Mouse (Mus musculus): ENCODE measurements around the gene Pigv. TPM values are rescaled to one million over a fixed set of nuclear protein-coding genes. Genes with fewer than 3 reads are reported as not detected.

Pigv gene
- polyA plus RNA-seq, 1 experiment: not detected

GRCm38 (mm10) chr4:133676189-133676588 is 3.7 kb upstream of the Pigv start:
- TF ChIP-seq POLR2A (IDR thresholded peaks at IDR 0.05; ENCODE audit: insufficient read depth, low read depth, low read length) (no peak), CTCF (IDR thresholded peaks at IDR 0.05; ENCODE audit: insufficient read depth, low read depth, low read length) (no peak)

DNA sequence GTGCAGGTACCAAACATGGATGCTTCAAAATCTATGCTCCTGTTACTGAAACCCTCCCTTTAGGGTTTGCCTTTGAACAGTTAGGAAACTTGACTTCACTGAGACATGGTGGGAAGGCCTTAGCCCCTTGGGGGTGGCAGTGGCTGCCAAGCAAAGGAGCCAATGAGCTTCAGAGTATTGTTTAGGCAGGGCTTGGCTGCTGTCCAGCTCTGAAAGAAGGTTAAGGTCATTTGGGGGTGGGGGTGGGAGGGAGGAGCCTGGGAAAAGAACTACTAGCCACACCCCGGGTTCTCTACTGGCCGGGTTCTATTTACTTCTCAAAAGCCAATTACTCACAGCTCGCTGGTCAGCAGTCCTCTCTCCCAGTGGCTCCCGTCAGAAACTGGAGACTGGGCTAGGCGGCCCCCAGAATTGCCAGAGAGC is 3.2 kb upstream of the Pigv start:
- no peak for TF ChIP-seq CTCF (IDR thresholded peaks at IDR 0.05; ENCODE audit: insufficient read depth, low read depth, low read length)
- TF ChIP-seq POLR2A (IDR thresholded peaks at IDR 0.05; ENCODE audit: insufficient read depth, low read depth, low read length): no peak
- Histone ChIP-seq H3K4me1 (ENCODE audit: control insufficient read depth, insufficient read depth, low read length) (peaks cover 17% of the 10 kb centered on the region), H3K4me3 (ENCODE audit: insufficient read depth, low read depth, low read length) (no peak overlapping the region), H3K27ac (ENCODE audit: insufficient read depth, low read depth, low read length) (no peak overlapping the region)
- 19% methylated on average over 5 of the region's 5 CpGs for WGBS

More at GRCm38 (mm10) chr4:133676189-133676588, 3.7 kb upstream of the Pigv start:
- H3K27ac ChIP-seq (ENCODE audit: insufficient read depth, low read depth, low read length): no peak overlapping the region
- 19% methylated on average over 3 of the region's 3 CpGs for WGBS
- H3K4me1 ChIP-seq (ENCODE audit: control insufficient read depth, insufficient read depth, low read length): peaks cover 17% of the 10 kb centered on the region
- no peak overlapping the region for H3K4me3 ChIP-seq (ENCODE audit: insufficient read depth, low read depth, low read length)

DNA sequence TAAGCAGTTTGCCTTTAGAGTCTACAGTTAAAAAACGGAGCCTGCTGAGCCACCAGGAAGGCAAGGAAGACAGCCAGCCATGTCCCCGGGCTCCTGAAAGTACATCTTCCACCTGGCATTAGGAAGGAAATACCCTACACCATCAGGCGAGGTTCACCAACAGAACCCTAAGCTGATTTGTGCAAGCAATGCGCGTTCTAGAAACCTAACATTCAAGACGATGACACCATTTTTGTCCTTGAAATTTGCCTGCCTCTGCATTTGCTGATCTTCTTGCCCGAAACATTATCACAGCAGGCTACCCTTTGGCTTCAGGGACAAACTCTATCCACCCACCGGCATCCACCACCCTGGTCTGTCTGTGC is 1.9 kb upstream of the Pigv start:
- H3K4me3 ChIP-seq (ENCODE audit: insufficient read depth, low read depth, low read length): no peak overlapping the region
- peaks cover 20% of the 10 kb centered on the region for H3K4me1 ChIP-seq (ENCODE audit: control insufficient read depth, insufficient read depth, low read length)
- 48% methylated on average over 8 of the region's 8 CpGs for WGBS
- peak overlapping the region; percentile 19; the same call in 1 of the 2 replicates for H3K27ac ChIP-seq (ENCODE audit: insufficient read depth, low read depth, low read length)
- TF ChIP-seq CTCF (IDR thresholded peaks at IDR 0.05; ENCODE audit: insufficient read depth, low read depth, low read length) (no peak), POLR2A (IDR thresholded peaks at IDR 0.05; ENCODE audit: insufficient read depth, low read depth, low read length) (no peak)

GRCm38 (mm10) chr4:133673666-133674330 is 1.4 kb upstream of the Pigv start:
- TF ChIP-seq POLR2A (IDR thresholded peaks at IDR 0.05; ENCODE audit: insufficient read depth, low read depth, low read length) (no peak), CTCF (IDR thresholded peaks at IDR 0.05; ENCODE audit: insufficient read depth, low read depth, low read length) (no peak)

GRCm38 (mm10) chr4:133672845-133673647 is 599 bp upstream of the Pigv start:
- Histone ChIP-seq H3K27ac (ENCODE audit: insufficient read depth, low read depth, low read length) (peak overlapping the region; percentile 95), H3K4me3 (ENCODE audit: insufficient read depth, low read depth, low read length) (peak overlapping the region; percentile 87), H3K4me1 (ENCODE audit: control insufficient read depth, insufficient read depth, low read length) (peaks cover 22% of the 10 kb centered on the region)
- 2% methylated on average over 24 of the region's 24 CpGs for WGBS
- TF ChIP-seq POLR2A (IDR thresholded peaks at IDR 0.05; ENCODE audit: insufficient read depth, low read depth, low read length): no peak
- TF ChIP-seq CTCF (IDR thresholded peaks at IDR 0.05; ENCODE audit: insufficient read depth, low read depth, low read length): no peak

More at GRCm38 (mm10) chr4:133673666-133674330, 1.4 kb upstream of the Pigv start:
- peak overlapping the region; percentile 31 for H3K27ac ChIP-seq (ENCODE audit: insufficient read depth, low read depth, low read length)
- WGBS: 29% methylated on average over 10 of the region's 10 CpGs
- no peak overlapping the region for H3K4me3 ChIP-seq (ENCODE audit: insufficient read depth, low read depth, low read length)
- peaks cover 20% of the 10 kb centered on the region for H3K4me1 ChIP-seq (ENCODE audit: control insufficient read depth, insufficient read depth, low read length)

DNA sequence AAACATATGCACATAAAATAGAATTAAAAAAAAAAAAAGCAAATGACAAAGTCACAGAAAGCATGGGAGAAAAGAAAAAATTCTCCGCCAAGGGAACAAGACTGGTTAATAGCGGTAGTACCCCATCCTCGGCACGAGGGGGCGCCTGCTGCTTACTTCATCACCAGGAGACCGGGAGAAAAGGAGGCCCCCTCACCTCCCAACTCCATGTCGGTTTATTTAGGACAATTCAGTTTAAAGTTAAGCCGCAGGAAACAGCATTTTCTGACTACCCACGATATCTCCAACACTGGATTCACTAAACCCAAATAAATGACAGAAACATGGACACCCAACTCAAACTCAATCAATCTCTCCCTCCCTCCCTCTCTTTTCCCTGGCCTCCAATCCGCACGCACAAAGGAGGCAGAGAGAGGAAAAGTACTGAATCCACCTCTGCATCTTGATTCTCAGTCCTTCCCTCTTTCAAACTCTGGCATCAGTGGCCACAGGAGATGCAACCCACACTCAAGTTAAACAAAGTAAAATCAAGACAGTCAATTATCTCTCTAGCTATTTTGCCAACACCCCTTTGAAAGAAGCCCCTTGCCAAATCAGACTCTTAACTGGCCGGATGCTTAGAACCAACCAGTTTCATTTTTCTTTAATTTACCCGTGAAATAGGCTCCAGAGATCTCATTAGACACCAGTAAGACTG is 1.1 kb downstream of the Pigv start:
- peaks cover 23% of the 10 kb centered on the region for H3K4me1 ChIP-seq (ENCODE audit: control insufficient read depth, insufficient read depth, low read length)
- under 1% methylated on average over 13 of the region's 13 CpGs for WGBS

GRCm38 (mm10) chr4:133669652-133670210 is 2.7 kb downstream of the Pigv start:
- TF ChIP-seq POLR2A (IDR thresholded peaks at IDR 0.05; ENCODE audit: insufficient read depth, low read depth, low read length) (no peak), CTCF (IDR thresholded peaks at IDR 0.05; ENCODE audit: insufficient read depth, low read depth, low read length) (no peak)
- Histone ChIP-seq H3K27ac (ENCODE audit: insufficient read depth, low read depth, low read length) (no peak overlapping the region), H3K4me1 (ENCODE audit: control insufficient read depth, insufficient read depth, low read length) (peaks cover 27% of the 10 kb centered on the region), H3K4me3 (ENCODE audit: insufficient read depth, low read depth, low read length) (no peak overlapping the region)
- WGBS: 59% methylated on average over 6 of the region's 6 CpGs

More for the DNA sequence above, 1.1 kb downstream of the Pigv start:
- Histone ChIP-seq H3K4me3 (ENCODE audit: insufficient read depth, low read depth, low read length) (peak overlapping the region; percentile 87; the same call in 1 of the 2 replicates), H3K27ac (ENCODE audit: insufficient read depth, low read depth, low read length) (peak overlapping the region; percentile 95)
- TF ChIP-seq POLR2A (IDR thresholded peaks at IDR 0.05; ENCODE audit: insufficient read depth, low read depth, low read length) (no peak), CTCF (IDR thresholded peaks at IDR 0.05; ENCODE audit: insufficient read depth, low read depth, low read length) (peak; percentile 90)

- no peak overlapping the region for H3K4me3 ChIP-seq (ENCODE audit: insufficient read depth, low read depth, low read length)
- H3K4me1 ChIP-seq (ENCODE audit: control insufficient read depth, insufficient read depth, low read length): peaks cover 20% of the 10 kb centered on the region
- WGBS: 34% methylated on average over 3 of the region's 3 CpGs
- TF ChIP-seq CTCF (IDR thresholded peaks at IDR 0.05; ENCODE audit: insufficient read depth, low read depth, low read length): no peak
- no peak for TF ChIP-seq POLR2A (IDR thresholded peaks at IDR 0.05; ENCODE audit: insufficient read depth, low read depth, low read length)
- no peak overlapping the region for H3K27ac ChIP-seq (ENCODE audit: insufficient read depth, low read depth, low read length)
These were observed 3.9 kb downstream of the Pigv start for GRCm38 (mm10) chr4:133668537-133668936.
